Mouse (Mus musculus) heart, postnatal 25 days (tissue): Measurements from ENCODE around the gene Shc2. TPM values are rescaled to one million over a fixed set of nuclear protein-coding genes. Genes with fewer than 3 reads are reported as not detected.

Experiments
- DNase-seq: peaks from one replicate; pipeline ENCODE4 v3.0.0; 2022; ENCODE audit warnings: low spot score
- intact Hi-C: fragments of 180-260 bp; cut with DNase I; formaldehyde crosslinking; loops from one replicate; pipeline ENCODE4 v1.15.1; 2025
- total RNA-seq, 2 experiments: library from RNA; stranded (reverse); gene quantifications; 2 replicates each; pipeline ENCODE4 v1.2.3; 2021

The Shc2 gene
- total RNA-seq, 2 experiments from 2014 or later: 2.2 to 2.4 TPM

DNA sequence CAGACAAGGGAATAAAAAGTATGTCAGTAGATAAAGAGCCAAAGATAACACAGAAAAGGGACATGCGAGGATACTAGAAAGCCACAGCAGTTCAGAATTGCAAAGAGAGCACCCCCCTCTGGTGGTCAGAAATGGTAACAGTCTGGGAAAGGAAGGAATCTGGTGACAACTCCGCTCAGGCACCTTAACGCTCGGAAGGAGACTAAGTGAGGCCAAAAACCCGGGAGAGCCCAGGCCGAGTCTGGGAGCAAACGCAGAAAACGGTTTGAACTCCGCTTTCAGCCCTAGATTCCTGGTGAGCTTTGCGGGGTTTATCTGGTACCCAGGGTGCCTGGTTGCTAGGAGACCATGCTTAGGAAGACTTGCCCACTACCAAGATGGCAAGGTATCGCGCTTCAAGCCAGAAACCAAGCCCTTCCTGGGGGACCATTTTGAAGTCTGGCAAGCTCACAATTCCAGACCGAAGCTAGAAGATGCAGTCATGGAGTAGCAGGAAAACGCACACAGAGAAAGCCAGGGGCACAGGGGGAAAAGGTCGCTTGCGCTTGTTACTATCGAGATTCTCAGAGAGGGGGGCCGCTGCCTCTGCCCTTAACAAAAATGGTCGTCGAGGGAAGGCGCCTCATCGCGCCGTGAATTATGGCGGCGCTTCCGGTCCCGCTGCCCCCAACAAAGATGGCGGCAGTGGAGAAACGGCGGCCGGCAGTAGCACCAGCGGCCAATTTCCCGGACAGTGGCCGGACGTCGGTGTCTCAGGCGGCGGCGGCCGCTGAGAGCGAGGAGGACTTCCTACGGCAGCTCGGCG is 31.3 kb upstream of the Shc2 start, which contains the start of gene Tpgs1:
Tpgs1 (plus strand) TSS at position 599 of the 805 bp plus-strand sequence.
- intact Hi-C loops: loop anchor here (1.0 kb wide), 1 partner anchor 74 kb away; no protein-coding TSS in a partner anchor
- peak; percentile 80 for DNase-seq

DNA sequence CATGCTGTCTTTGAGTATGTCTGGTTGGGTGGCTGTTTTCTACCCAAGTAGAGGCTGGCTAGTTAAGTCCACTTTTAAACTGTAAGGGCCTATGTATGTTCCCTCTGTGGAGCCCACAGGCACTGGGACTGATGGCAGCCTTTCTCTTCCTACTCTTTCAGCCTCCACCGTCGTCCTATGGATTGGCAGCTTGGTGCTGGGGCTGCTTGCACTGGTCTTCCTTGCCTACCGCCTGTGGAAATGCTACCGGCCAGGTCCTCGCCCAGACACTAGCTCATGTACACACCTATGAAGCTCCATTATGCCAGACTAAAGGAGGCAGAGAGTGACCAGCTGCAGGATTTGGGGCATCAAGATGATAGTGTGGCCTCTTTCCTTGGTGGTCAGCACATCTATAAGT is 30.4 kb upstream of the Shc2 start:
- intact Hi-C loops: loop anchor here (1.0 kb wide), 1 partner anchor 73 kb away; no protein-coding TSS in a partner anchor
- DNase-seq: no peak

DNA sequence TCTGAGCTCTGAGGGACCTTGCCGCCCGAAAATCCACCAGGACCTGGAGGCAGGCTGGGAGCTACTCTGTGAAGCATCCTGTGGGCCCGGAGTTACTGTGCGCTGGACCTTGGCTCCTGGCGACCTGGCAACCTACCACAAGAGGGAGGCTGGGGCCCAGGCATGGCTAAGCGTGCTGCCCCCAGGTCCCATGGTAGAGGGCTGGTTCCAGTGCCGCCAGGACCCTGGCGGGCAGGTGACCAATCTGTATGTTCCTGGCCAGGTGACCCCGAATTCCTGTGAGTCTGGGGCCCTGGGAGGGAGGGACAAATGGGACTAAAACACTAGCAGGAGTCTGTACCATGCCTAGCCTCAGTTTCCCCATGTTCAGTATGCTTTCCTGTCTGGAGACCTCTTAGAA is 28.8 kb upstream of the Shc2 start:
- intact Hi-C loops: no loop called here
- no peak for DNase-seq

DNA sequence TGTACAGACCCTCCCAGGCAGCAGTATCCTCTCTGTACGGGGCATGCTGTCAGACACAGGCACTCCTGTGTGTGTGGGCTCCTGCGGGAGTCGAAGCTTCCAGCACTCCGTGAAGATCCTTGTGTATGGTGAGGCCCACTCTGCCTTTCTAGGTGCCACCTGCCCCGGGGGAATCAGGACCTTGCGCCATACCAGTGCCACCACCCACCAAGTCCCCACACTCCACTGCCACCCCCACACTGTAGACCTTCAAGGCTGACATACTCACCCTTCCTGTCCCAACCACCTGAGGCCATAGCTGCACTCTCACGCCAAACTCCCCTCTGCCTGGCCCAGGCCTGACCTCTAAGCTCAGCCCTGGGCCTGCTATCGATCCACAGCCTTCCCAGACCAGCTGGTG is 27.3 kb upstream of the Shc2 start:
- intact Hi-C loops: no loop called here
- DNase-seq: no peak

DNA sequence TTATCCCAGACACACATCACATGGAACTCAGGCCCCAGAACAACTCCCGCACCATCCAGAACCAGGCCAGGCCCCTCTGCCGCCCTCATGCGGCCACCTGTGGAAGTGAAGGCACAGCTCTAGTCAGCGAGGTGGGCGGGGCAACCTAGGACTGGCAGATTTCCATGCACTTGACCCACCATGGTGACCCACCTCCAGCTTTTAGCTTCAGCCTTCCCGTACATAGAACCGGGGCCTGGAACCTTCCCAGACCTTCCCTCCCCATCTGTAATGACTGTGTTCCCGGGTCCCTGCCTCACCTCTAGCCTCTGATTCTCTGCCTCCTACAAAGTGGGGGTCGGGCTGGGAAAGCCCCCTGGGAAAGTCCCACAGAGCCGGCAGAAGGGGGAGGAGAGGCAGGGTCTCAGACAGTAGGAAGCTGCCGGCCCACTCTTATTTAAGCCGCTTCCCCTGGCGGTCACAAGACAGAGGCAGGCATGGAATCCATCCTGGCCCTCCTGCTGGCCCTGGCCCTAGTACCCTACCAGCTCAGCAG is 26.5 kb upstream of the Shc2 start, which contains the start of gene Madcam1:
Madcam1 (plus strand) TSS at position 429 of the 535 bp plus-strand sequence.
- intact Hi-C loops: no loop called here
- DNase-seq: no peak

DNA sequence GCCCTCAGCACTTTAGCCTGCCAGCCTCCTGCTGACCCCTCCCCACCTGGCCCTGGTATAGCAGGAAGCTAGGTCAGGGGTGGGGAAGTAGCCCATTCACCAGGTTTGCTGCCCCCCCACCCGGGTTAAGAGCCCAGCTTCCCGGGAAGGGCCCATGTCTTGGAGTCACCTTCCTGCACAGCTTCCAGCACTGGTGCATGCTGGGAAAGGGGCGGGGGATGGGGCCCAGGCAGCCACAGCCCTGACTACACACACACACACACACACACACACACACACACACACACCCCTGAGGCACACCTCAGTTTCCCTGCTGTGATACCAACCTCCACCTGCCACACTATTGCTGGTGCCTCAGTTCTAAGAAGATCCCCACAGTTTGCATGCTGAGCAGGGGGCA is 24.1 kb upstream of the Shc2 start:
- no peak for DNase-seq
- intact Hi-C loops: no loop called here

DNA sequence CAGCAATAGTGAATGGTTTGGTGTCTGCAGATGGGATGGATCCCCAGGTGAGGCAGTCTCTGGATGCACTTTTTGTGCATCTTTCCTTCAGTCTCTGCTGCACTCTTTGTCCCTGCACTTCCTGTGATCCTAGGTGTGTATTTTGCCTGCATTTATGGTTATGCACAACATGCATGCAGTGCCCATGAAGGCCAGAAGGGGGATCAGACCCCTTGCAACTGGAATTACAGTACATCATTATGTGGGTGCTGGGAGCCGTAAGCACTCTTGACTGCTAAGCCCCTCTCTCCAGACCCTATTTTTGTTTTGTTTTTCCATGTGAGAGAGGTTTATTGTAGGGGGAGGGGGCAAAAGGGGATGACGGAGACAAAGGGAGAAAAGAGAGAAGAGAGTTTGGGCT is 22.6 kb upstream of the Shc2 start:
- DNase-seq: no peak
- intact Hi-C loops: no loop called here

DNA sequence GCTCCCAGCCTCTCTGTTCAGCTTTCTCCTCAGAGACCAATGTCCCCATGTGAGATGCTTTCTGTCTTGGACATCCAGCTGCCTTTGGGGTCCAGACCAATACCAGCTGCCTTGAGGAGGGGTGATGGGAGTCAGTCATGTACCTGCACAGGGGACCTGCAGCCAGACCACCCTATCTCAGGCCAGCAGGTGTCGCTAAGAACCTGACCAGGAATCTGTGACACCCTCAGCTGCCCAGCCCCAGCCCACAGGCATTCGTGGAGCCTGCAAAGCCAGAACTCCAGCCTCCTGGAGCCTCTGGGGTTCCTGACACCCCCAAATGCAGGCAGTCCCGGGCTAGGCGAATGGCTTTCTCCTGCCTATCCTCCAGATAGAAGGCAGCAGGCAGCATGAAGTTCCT is 21.1 kb upstream of the Shc2 start:
- intact Hi-C loops: no loop called here

DNA sequence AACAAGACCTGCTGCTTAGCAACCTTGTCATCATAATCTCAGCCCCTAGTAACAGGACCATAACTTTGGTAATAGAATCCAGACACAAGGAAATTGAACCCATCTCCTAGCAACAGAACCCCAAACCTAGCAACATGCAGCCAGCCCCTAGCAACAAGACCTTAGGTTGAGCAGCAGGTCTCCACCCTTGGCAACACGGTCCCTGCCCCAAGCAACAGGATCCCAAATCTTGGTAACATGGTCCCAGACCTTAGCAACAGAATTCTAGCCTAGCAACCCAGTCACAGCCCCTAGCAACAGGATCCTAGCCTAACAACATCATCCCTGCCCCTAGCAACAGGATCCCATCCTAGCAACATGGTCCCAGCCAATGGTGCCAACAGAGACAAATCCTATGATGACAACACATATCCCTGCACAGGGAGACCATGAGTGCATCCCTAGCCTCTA is 17.3 kb upstream of the Shc2 start:
- no peak for DNase-seq
- intact Hi-C loops: no loop called here

More for the DNA sequence above, 21.1 kb upstream of the Shc2 start:
- DNase-seq: no peak

DNA sequence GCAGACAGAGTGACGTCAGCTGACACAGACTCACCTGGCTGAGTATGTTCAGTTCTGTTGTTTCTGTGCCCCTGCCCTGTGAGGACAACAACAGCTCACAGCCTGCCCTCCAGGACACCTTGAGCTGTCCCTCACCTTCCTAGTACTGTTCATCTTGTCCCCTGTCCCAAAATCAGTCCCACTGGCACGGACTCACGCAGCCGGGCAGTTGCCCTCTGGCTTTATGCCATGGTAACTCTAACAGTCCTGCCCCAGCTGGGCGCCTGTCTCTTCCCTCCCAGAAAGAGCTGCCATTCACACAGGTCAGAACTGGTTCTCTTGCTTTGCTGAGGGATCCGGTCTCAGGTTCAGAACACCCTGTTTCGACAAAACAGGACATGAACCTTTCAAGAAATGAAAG is 15.1 kb upstream of the Shc2 start:
- intact Hi-C loops: no loop called here
- no peak for DNase-seq

DNA sequence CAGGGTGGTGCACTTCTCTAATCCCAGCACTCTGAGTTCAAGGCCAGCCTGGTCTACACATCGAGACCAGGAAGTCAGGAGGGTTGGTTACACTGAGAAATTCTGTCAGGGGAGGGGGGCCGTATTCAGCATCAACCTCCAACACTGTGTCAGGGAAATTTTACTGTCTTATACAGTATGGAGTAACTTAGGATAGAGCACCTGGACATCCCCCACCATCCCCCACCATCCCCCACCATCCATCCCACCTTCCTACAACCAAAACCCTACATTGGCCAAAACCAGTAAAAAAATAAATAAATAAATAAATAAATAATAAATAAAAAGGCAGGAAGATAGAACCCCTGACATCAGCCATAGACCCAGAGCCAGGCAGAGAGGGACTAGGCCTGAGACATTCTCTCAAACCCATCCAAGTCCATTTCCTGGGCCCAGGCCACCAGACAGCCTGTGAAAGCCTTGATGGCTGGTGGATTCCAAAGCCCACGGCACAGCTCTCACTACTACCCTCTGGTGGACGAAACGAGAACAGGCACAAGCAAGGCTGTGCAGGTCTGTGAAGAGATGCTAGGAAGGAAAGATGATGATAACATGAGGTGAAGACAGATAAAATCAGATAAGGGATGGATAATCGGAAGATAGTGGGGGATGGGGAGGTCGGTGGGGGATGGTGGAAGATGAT is 11.5 kb upstream of the Shc2 start:
- DNase-seq: no peak
- intact Hi-C loops: loop anchor here (1.0 to 5.0 kb wide), 2 partner anchors 37 to 54 kb away; partner anchors contain the start of gene C2cd4c

DNA sequence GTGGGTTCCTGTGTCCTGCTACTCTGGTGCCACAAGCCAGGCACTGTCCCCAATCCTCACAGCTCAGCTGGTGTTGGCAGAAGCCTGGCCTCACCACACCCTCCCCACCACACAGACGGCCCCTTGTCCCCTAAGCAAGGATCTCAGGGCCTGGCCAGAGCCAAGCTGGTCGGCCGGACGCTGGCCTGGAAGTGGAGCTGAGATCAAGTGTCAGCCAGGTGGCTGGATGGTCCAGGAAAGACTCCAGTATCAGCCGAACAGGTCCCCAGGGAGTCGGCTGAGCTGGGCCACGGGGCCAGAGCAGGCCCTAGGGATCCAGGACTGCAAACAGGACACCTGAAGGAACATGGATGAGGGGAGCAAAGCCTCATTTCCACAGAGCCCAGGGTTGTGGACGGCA is 8.0 kb upstream of the Shc2 start, which contains the start of gene Odf3l2:
Odf3l2 (minus strand) TSS at position 28 of the 400 bp plus-strand sequence.
- no peak for DNase-seq

DNA sequence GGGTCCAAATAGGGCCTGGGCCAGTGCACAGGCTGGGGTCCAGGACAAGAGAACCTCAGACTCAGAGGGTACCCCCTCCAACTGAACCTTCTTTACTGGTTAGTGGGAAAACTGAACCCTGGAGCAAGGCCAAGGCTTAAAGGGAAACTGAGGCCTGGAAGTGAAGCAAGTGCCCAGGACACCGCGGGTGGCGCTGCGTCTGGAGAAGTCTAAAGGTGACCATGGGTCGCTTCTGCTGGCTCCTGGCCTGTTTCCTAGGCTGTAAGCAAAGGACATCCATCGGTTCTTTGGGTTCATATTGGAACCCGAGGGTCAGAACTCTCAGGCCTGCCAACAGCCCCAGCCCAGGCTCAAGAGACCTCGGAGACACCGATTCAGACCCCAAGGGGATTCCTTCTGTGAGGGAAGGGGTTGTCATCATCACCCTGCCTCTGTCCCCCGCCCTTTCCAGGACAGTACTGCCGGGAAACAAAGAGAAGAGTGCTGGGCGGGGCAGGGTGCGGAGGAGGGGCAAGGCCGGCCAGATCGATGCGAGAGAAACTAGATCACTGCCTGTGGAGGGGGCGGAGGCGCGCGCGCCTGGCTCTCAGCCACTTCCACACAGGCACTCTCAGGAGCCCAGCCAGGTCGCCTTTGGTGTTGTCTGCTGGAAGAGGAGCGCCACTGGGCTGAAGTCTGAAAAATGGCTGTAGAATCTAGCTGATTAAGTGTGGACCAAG is 927 bp upstream of the Shc2 start:
- no peak for DNase-seq
- intact Hi-C loops: no loop called here

More for the DNA sequence above, 8.0 kb upstream of the Shc2 start, which contains the start of gene Odf3l2:
- intact Hi-C loops: loop anchor here (5.0 kb wide), 1 partner anchor 33 kb away; the partner anchor contains the start of gene C2cd4c

DNA sequence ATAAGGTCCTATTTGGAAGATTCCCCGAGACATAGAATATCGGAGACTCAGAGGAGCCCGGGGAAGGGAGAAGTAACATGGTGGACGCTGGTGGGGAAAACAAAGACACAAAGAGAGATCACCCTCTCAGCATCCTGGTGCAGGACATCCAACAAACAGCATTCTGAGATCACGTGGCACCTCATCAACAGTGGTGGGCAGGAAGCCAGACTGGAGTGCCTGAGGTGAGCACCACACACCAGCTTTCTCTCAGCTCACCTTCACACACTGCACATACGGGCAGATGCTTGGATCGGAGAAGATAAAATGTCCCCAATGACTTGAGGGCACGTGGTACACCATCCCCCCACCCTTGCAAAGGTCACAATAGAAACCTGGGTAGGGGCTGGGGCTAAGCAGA is 1.4 kb downstream of the Shc2 start:
- no peak for DNase-seq
- intact Hi-C loops: no loop called here

DNA sequence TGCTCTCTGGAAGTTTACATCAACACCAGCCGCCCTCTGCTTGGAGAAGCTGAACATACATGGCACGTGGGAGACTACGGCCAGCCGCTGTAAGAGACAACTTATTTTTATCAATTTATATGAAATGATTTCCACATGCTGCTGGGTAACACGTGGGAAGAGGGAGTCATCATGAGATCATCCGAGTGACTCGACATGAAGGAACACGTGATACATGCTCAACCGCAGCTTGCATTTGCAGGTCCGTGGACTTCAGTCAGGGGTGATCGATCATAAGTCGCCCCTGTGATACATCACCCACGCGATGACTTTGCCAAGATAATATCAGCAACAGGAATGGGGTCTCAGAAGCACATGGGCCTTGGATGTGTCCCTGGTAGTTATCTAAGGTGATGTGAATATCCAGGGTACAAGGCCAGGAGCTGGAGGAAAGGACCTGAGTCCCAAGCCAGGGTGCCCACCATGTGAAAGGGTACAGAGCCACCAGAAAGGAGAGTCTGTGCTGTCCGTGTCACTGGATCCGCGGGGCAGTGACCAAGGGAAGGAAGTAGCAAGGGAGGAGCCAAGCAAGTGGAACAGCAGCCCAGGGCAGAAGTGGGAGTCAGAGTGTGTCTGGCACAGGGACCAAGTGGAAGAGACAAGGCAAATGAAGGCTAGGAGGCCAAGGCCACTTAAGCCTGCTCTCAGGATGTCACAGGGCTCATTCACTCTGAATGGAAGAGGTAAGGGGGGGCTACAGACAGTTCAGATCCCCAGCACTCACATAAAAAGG is 4.5 kb downstream of the Shc2 start:
- intact Hi-C loops: no loop called here

DNA sequence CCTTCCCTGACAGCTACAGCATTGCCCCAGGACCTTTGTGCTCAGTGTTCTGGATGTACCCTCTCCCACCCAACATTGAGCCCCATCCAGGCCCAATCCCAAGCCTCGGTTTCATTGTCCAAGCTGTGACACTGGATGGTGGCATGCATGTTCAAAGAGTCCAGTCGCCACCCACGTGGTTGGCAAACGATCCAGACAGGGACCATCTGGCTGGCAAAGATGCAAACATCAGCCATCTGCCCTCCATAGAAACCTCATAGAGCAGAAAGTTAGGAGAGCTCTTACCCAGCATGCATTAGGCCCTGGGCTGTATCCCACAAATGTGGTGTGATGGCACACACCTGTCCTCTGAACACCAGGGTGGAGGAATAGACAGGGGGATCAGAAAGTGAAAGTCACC is 6.3 kb downstream of the Shc2 start:
- intact Hi-C loops: no loop called here
- DNase-seq: no peak

More for the DNA sequence above, 4.5 kb downstream of the Shc2 start:
- DNase-seq: no peak

DNA sequence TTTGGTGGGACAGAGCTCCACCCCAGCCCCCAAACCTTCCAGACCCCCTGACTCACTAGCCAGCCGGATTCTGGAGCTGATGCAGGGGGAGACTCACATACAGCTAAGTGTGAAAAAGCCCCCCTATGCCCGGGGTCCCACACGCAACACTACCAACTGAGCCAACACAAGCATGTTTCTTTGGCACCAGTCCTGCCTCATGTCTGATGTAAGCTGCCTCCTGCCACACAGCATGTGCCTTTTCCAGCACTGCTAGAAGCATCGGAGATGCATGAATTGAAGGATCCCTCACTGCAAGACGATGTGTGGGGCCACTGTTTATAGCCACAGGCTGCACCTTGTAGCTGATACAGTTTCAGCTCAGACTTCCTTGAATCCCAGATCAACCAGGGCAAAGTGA is 9.3 kb downstream of the Shc2 start:
- DNase-seq: no peak
- intact Hi-C loops: no loop called here

DNA sequence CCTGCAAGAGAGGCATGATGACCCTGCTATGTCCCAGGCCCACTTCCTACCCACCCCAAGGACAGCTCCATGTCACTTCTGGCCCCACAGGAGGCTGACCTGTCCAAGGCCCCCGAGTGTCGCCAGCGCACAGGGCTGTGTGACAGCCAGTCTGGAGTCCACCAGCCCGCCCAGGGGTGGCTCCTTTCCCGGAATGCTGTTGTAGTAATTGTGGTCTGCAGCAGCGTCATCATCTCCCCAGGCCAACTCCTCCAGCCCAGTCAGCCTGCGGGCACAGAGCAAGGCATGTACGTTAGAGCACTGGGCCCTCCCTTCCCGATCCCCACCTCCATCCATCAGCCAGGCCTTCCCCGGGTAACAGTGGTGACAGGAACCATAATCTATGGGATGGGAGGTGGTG is 11.6 kb downstream of the Shc2 start:
- no peak for DNase-seq
- intact Hi-C loops: no loop called here

DNA sequence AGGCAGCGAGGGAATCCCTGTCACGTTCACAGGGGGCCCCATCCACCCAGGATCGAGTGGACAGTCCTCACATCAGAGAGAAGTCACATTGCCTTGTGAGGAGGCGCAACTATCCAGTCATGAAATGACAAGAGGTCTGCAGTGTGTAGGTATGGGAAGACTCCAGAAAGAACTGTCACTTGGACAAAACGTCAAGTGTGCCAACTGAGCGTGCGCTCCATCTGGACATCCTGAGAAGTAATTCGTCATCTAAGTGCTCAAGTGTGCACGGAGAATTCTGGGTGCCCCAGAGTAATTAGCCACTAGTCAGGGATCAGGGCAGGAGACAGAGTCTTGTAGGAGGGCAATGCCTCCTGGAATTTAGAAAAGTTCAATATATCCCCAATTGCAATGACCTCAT is 12.3 kb downstream of the Shc2 start:
- intact Hi-C loops: no loop called here
- DNase-seq: no peak
